Mouse (Mus musculus): ENCODE results near the gene Zcchc17. TPM values are rescaled to one million over a fixed set of nuclear protein-coding genes. Genes with fewer than 3 reads are reported as not detected.
A peak's percentile ranks its signal among the peaks of the same experiment; 100 is the strongest.

The Zcchc17 gene
- polyA plus RNA-seq (2012; rRNA removed) = 87.9 and 89.6 TPM in 2 replicates

- peaks cover 7% of the 10 kb centered on the region for H3K4me1 ChIP-seq (ENCODE audit: control insufficient read depth, insufficient read depth, low read length)
- WGBS = under 1% methylated on average over 49 of the region's 49 CpGs
- DNase-seq = peak; percentile 99 to 100
- TF ChIP-seq CTCF (IDR thresholded peaks at IDR 0.05; ENCODE audit: borderline replicate concordance, insufficient read depth, low read depth, low read length) (no peak), POLR2A (IDR thresholded peaks at IDR 0.05; ENCODE audit: borderline replicate concordance, insufficient read depth, low read length) (peak; percentile 94)
- peak within 1 kb of the TSS; percentile 48 for H3K27ac ChIP-seq (ENCODE audit: insufficient read depth, low read length)
- peak within 1 kb of the TSS; percentile 78 for H3K4me3 ChIP-seq (replicated peaks; ENCODE audit: insufficient read depth, low read depth, low read length)
- H3K27me3 ChIP-seq (ENCODE audit: control insufficient read depth, insufficient read depth, low read length) = no peaks in the 10 kb centered on the region
These were observed at the start of gene Zcchc17, which contains the start of gene Snrnp40 for GRCm38 (mm10) chr4:130359486-130360237. Gene Zcchc17, minus strand, starts transcription at chr4:130359943. Gene Snrnp40, plus strand, starts transcription at chr4:130360132.

GRCm38 (mm10) chr4:130391265-130391664 is 31.5 kb upstream of the Zcchc17 start:
- no peak for DNase-seq
- H3K27me3 ChIP-seq (ENCODE audit: control insufficient read depth, insufficient read depth, low read length) = no peaks in the 10 kb centered on the region

GRCm38 (mm10) chr4:130389927-130390326 is 30.2 kb upstream of the Zcchc17 start:
- no peak for DNase-seq
- no peak overlapping the region for H3K27ac ChIP-seq (ENCODE audit: insufficient read depth, low read length)
- 95% methylated on average over 7 of the region's 7 CpGs for WGBS

More at GRCm38 (mm10) chr4:130391265-130391664, 31.5 kb upstream of the Zcchc17 start:
- no peak overlapping the region for H3K4me3 ChIP-seq (replicated peaks; ENCODE audit: insufficient read depth, low read depth, low read length)
- TF ChIP-seq POLR2A (IDR thresholded peaks at IDR 0.05; ENCODE audit: borderline replicate concordance, insufficient read depth, low read length) (no peak), CTCF (IDR thresholded peaks at IDR 0.05; ENCODE audit: borderline replicate concordance, insufficient read depth, low read depth, low read length) (peak; percentile 41; the same call in 1 of the 2 replicates)
- peaks cover 11% of the 10 kb centered on the region for H3K4me1 ChIP-seq (ENCODE audit: control insufficient read depth, insufficient read depth, low read length)
- 52% methylated on average over 3 of the region's 3 CpGs for WGBS
- H3K27ac ChIP-seq (ENCODE audit: insufficient read depth, low read length) = no peak overlapping the region

GRCm38 (mm10) chr4:130389496-130389895 is 29.8 kb upstream of the Zcchc17 start:
- Histone ChIP-seq H3K4me1 (ENCODE audit: control insufficient read depth, insufficient read depth, low read length) (peaks cover 16% of the 10 kb centered on the region), H3K4me3 (replicated peaks; ENCODE audit: insufficient read depth, low read depth, low read length) (no peak overlapping the region), H3K27me3 (ENCODE audit: control insufficient read depth, insufficient read depth, low read length) (no peaks in the 10 kb centered on the region), H3K27ac (ENCODE audit: insufficient read depth, low read length) (no peak overlapping the region)
- peak; percentile 36 to 38 for DNase-seq
- TF ChIP-seq POLR2A (IDR thresholded peaks at IDR 0.05; ENCODE audit: borderline replicate concordance, insufficient read depth, low read length) (no peak), CTCF (IDR thresholded peaks at IDR 0.05; ENCODE audit: borderline replicate concordance, insufficient read depth, low read depth, low read length) (no peak)
- WGBS = 44% methylated on average over 6 of the region's 6 CpGs

More at GRCm38 (mm10) chr4:130389927-130390326, 30.2 kb upstream of the Zcchc17 start:
- Histone ChIP-seq H3K4me3 (replicated peaks; ENCODE audit: insufficient read depth, low read depth, low read length) (no peak overlapping the region), H3K27me3 (ENCODE audit: control insufficient read depth, insufficient read depth, low read length) (no peaks in the 10 kb centered on the region), H3K4me1 (ENCODE audit: control insufficient read depth, insufficient read depth, low read length) (peaks cover 16% of the 10 kb centered on the region)
- TF ChIP-seq POLR2A (IDR thresholded peaks at IDR 0.05; ENCODE audit: borderline replicate concordance, insufficient read depth, low read length) (no peak), CTCF (IDR thresholded peaks at IDR 0.05; ENCODE audit: borderline replicate concordance, insufficient read depth, low read depth, low read length) (no peak)

GRCm38 (mm10) chr4:130387256-130387655 is 27.5 kb upstream of the Zcchc17 start:
- Histone ChIP-seq H3K27ac (ENCODE audit: insufficient read depth, low read length) (peak overlapping the region; percentile 95), H3K4me1 (ENCODE audit: control insufficient read depth, insufficient read depth, low read length) (peaks cover 16% of the 10 kb centered on the region), H3K27me3 (ENCODE audit: control insufficient read depth, insufficient read depth, low read length) (no peaks in the 10 kb centered on the region), H3K4me3 (replicated peaks; ENCODE audit: insufficient read depth, low read depth, low read length) (no peak overlapping the region)
- peak; percentile 66 to 85 for DNase-seq
- 17% methylated on average over 3 of the region's 3 CpGs for WGBS
- no peak for TF ChIP-seq CTCF (IDR thresholded peaks at IDR 0.05; ENCODE audit: borderline replicate concordance, insufficient read depth, low read depth, low read length)
- no peak for TF ChIP-seq POLR2A (IDR thresholded peaks at IDR 0.05; ENCODE audit: borderline replicate concordance, insufficient read depth, low read length)

- WGBS = 89% methylated on average over 2 of the region's 2 CpGs
- Histone ChIP-seq H3K27me3 (ENCODE audit: control insufficient read depth, insufficient read depth, low read length) (no peaks in the 10 kb centered on the region), H3K27ac (ENCODE audit: insufficient read depth, low read length) (no peak overlapping the region), H3K4me1 (ENCODE audit: control insufficient read depth, insufficient read depth, low read length) (no peaks in the 10 kb centered on the region; the same call in 1 of the 2 replicates), H3K4me3 (replicated peaks; ENCODE audit: insufficient read depth, low read depth, low read length) (no peak overlapping the region)
- DNase-seq = no peak
- TF ChIP-seq POLR2A (IDR thresholded peaks at IDR 0.05; ENCODE audit: borderline replicate concordance, insufficient read depth, low read length) (no peak), CTCF (IDR thresholded peaks at IDR 0.05; ENCODE audit: borderline replicate concordance, insufficient read depth, low read depth, low read length) (no peak)
These were observed 20.7 kb upstream of the Zcchc17 start for GRCm38 (mm10) chr4:130380418-130380817.

- Histone ChIP-seq H3K4me3 (replicated peaks; ENCODE audit: insufficient read depth, low read depth, low read length) (no peak overlapping the region), H3K27ac (ENCODE audit: insufficient read depth, low read length) (no peak overlapping the region), H3K27me3 (ENCODE audit: control insufficient read depth, insufficient read depth, low read length) (no peaks in the 10 kb centered on the region), H3K4me1 (ENCODE audit: control insufficient read depth, insufficient read depth, low read length) (no peaks in the 10 kb centered on the region; the same call in 1 of the 2 replicates)
- DNase-seq = no peak
- WGBS = 100% methylated on average over 2 of the region's 2 CpGs
- no peak for TF ChIP-seq POLR2A (IDR thresholded peaks at IDR 0.05; ENCODE audit: borderline replicate concordance, insufficient read depth, low read length)
- no peak for TF ChIP-seq CTCF (IDR thresholded peaks at IDR 0.05; ENCODE audit: borderline replicate concordance, insufficient read depth, low read depth, low read length)
These were observed 19.4 kb upstream of the Zcchc17 start for GRCm38 (mm10) chr4:130379181-130379580.

- WGBS = 74% methylated on average over 4 of the region's 4 CpGs
- Histone ChIP-seq H3K4me3 (replicated peaks; ENCODE audit: insufficient read depth, low read depth, low read length) (no peak overlapping the region), H3K27me3 (ENCODE audit: control insufficient read depth, insufficient read depth, low read length) (no peaks in the 10 kb centered on the region), H3K4me1 (ENCODE audit: control insufficient read depth, insufficient read depth, low read length) (no peaks in the 10 kb centered on the region; the same call in 1 of the 2 replicates), H3K27ac (ENCODE audit: insufficient read depth, low read length) (no peak overlapping the region)
- DNase-seq = no peak
- TF ChIP-seq POLR2A (IDR thresholded peaks at IDR 0.05; ENCODE audit: borderline replicate concordance, insufficient read depth, low read length) = no peak
- peak; percentile 31; the same call in 1 of the 2 replicates for TF ChIP-seq CTCF (IDR thresholded peaks at IDR 0.05; ENCODE audit: borderline replicate concordance, insufficient read depth, low read depth, low read length)
These were observed 17.8 kb upstream of the Zcchc17 start for GRCm38 (mm10) chr4:130377500-130377899.

All from cerebellum, adult 2 months (tissue).